Mouse (Mus musculus) cerebellum, adult 9-11 months (tissue): ENCODE results near the gene Neurod1.

Experiments used
- DNase-seq: peaks from one replicate; pipeline ENCODE4 v3.0.0; 2022

Neurod1 gene

DNA sequence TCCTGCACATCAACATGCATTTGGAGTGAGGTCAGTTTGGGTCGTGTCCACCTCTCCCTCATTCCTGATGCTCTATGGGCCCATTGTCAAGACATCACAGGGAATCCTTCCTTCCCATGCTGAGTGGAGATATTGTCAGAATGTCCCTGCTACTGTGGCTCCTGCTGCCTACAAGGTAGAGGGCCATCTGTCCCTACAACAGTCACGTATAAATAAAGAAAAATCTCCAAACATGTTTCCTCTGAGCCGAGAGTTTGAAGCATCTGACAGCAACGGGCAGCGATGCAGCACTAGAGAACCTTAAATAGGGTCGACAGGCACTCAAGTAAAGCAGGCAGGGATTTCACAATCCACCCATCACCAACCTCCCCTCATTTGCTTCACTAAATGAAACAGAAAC lies 13.6 kb downstream of the Neurod1 start:
- DNase-seq = peak; percentile 96

GRCm38 (mm10) chr2:79442227-79442626 lies 14.3 kb downstream of the Neurod1 start:
- DNase-seq = peak; percentile 46

DNA sequence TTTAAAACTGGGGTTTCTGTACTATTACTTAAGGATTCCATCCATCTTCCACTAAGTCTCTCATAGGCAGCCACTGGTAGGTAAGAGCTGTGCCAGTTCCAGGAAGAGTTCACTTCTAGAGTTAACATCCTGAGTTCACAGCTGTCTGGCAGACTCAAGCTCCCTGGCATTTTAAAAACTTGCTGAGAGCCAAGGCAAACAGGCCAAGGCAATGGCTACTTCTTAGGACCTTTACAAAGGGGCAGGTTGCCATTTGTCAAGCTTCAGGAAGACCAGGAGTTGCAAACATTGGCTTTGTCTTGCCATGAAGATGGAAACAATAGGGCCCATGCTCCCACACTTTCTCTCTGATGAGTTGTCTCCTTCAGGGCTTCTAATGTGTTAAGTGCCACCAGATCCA lies 26.5 kb downstream of the Neurod1 start:
- no peak for DNase-seq

DNA sequence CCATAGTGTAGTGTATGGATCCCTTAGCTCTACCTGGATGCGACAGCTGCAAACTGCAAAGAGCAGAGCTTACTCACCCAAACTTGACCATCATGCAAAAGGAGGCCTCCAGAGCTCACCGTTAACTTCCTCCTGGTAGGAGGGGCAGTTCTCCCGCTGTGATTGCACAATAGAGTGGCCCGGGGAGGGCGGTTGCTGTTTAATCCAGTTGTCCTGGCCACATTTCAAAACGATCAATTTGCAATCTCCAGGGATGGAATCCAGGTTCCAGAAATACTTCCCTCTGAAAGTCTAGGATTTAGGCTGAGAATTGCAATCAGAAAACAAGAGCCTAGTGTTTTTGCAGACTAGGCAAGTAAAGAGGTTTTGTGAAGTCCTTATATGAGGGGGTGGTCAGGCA lies 26.9 kb downstream of the Neurod1 start:
- no peak for DNase-seq

GRCm38 (mm10) chr2:79429108-79429507 lies 27.4 kb downstream of the Neurod1 start:
- no peak for DNase-seq

DNA sequence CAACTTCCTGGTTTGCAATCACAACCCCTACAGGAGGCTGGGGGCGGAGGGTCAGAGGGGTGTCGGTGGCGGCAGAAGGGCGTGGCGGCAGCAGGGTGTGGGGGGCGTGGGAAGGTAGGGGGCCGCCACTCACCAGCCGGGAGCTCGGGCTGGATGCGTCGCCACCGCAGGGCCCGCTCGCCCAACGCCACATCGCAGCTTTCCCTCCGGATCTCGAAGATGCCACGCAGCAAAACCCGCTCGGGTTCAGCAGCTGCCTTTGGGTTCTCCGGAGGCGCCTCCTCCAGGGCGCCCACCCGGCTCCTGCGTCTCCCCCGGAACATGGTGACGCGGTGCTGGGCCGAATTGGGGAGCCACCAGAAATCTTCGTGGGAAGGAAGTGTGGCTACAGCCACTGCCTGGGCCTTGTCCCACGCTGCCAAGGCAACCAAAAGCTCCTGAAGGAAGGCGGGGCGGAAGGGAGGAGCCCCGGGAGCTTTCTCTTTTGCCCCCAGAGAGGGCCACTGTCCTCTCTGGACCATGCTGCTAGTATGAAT lies 27.9 kb downstream of the Neurod1 start:
- peak; percentile 77 for DNase-seq

DNA sequence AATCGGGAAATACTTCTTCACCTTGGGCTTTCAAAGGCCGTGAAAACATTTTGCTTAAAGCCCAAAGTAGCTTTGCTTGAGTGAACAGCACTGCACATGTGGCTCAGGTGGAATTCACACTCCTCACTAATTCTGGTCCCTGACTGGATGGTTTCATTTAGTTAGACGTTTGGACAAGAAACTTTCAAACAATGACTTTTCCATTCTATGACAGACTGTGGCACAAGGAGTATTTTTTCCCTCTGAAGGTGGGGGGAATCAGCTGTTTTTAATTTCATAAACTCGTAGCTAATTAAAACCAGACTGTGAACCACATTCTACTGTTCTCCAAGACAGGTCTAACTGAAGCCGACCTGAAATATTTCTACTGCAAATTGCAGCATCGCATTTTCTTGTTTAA lies 28.5 kb downstream of the Neurod1 start:
- DNase-seq = no peak

DNA sequence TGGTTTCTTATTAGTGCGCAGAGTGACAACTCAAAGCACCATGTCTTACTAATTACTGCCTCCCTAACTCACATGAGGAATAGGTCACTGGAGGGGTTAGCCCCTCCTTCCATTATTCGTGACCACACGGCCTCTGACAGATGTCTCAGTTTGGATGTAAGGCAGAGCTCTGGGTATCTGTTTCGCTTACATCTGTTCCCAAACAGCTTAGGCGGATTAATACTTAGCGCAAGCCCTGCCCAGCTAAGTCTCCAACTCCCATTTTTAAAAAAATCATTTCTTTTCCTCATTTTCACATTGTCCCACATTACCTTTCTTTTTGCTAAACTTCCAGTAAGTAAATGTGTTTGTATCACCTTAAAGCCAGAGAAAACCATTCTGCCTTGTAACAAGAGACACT lies 34.9 kb downstream of the Neurod1 start:
- DNase-seq = no peak

GRCm38 (mm10) chr2:79414505-79414904 lies 42.0 kb downstream of the Neurod1 start:
- DNase-seq = peak; percentile 62

DNA sequence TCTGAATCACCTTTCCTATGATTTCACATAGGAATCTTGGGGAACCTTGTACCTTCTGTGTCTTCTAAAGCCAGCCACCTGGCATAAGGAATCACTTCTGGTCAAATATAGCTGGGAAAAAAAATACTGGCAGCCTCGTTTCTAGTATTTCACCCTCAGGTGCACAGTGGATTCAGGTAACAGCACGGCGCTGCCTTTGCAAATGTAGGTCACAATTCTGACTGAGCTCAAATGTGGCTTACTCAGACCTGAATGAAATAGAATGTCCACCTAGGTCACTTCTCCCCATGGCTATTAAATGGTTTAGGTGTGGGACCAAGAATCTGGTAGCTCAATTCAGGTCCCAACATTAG lies 45.7 kb downstream of the Neurod1 start:
- peak; percentile 82 for DNase-seq

DNA sequence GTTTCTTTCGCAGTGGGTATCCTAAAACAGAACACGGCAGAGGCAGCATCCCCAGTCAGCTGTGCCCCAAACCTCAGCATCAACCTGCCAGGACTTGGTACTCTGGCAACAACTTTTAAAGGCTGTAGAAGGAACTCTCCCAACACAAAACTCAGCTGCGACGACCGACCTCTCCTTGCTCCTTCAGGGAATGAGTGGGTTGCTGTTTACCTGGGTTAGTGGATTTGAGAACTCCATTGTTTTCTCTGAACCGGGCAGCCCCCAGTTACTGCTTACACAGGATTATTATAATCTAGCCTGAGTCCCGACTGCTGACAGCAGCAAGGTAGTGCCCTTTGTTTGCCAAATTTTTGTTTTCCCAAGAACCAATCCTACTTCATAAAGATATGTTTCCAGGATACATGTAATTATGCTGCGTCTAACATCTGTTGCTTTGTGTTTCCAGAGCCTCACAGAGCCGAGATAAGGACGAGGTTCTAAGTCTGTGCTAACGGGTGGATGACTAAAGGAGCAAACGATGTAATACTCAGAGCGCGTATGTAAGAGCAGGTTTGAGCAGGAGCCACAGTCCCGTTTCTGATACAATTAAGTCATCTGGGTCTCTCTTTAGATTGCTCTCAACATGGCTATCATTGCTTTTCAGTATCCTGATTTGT lies 46.2 kb downstream of the Neurod1 start:
- peak; percentile 46 for DNase-seq

DNA sequence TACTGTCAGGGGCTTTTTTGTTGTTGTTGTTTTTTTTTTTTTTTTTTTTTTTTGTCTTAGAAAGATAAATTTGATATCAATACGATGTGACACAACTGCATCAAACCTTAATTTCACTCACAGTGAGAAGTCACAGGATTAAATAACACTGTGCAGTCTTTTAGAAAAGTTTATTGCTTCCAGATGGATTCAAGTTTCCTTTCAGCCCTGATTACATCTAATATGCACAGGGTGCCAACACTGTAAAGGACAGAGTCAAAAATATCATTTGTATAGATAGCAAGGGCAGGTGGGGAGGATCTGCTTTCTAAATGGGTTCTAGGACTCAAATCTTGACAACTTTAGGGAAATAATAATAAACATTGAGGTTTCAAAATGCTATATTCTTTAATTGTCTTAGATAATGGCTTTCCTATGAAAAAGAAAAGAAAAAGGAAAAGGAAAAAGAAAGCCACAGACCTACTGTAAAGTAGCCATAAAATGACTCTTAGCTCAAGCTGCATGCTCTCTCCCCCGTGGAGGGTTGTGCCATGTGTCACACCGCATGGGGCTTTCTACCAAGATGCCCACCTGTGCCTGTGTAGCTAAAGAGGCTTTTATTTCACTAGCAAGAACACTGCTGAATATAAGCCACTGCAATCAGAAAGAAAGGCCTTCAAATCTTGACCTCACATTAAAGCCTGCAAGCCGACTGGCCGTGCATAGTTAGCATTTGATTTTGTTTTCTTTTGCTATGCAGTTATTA lies 50.7 kb downstream of the Neurod1 start:
- DNase-seq = peak; percentile 91
